ENCODE assay signal across 12 mouse cellular contexts in genomic region chr13:112187226-112187625, GRCm38 (mm10).
DNase-seq lines count a peak whose midpoint lies in the region; ATAC-seq and TF ChIP-seq lines count a peak whose summit lies in the region.
"Had no signal": no experiment of that assay in that cellular context is flagged by ENCODE, and none has a peak within 500 bp of the region (broad histone marks: within the 10 kb centered on the region; RNA-seq: fewer than 3 reads in every experiment).

No protein-coding gene starts in this region.

- no peak for TF ChIP-seq CTCF in lung, embryonic 14.5 days (IDR thresholded peaks at IDR 0.05; ENCODE audit: low read depth)

- no peak overlapping the region for H3K4me3 ChIP-seq in lung, embryonic 14.5 days (ENCODE audit: low read depth, low read length)
- H3K4me3 ChIP-seq: limb, embryonic 12.5 days; neural tube, embryonic 12.5 days had no signal

- peak; percentile 57 to 63 for DNase-seq in cerebellum, postnatal 10 days
- DNase-seq in cerebellum, adult 11 months, result no peak
- DNase-seq in lung, embryonic 14.5 days, result peak; percentile 42
- DNase-seq in lung, postnatal 36 days, result no peak
- peak; percentile 71 to 86 for DNase-seq in layer of hippocampus, adult 18-20 months (ENCODE audit: low spot score in 2 of 2)
- DNase-seq in right cerebral cortex, postnatal 25 days, result peak; percentile 45
- no peak for DNase-seq in urinary bladder, postnatal 14 days (ENCODE audit: low spot score)
- DNase-seq in MN1 (ENCODE audit: low spot score), result no peak
- DNase-seq: kidney, adult 8-10 months had no signal

- WGBS in lung, embryonic 14.5 days, result 42% methylated on average over 3 of the region's 3 CpGs

- H3K4me1 ChIP-seq in lung, embryonic 14.5 days (ENCODE audit: insufficient read depth), result peaks cover 37% of the 10 kb centered on the region

- no peak overlapping the region for H3K4me2 ChIP-seq in lung, embryonic 14.5 days
- H3K4me2 ChIP-seq: limb, embryonic 12.5 days; neural tube, embryonic 12.5 days had no signal

- no peaks in the 10 kb centered on the region for H3K36me3 ChIP-seq in lung, embryonic 14.5 days (ENCODE audit: insufficient read depth)
- H3K36me3 ChIP-seq: limb, embryonic 12.5 days; neural tube, embryonic 12.5 days had no signal

- H3K27ac ChIP-seq in lung, embryonic 14.5 days (ENCODE audit: low read depth), result peak overlapping the region; percentile 84; the same call in 1 of the 2 replicates
- H3K27ac ChIP-seq: limb, embryonic 12.5 days; neural tube, embryonic 12.5 days had no signal

- ATAC-seq in lung, embryonic 14.5 days (ENCODE audit: insufficient read depth), result no peak
- ATAC-seq: Patski had no signal

- no peak overlapping the region for H3K9ac ChIP-seq in lung, embryonic 14.5 days
- H3K9ac ChIP-seq: limb, embryonic 12.5 days; neural tube, embryonic 12.5 days had no signal

- no peaks in the 10 kb centered on the region for H3K27me3 ChIP-seq in lung, embryonic 14.5 days (ENCODE audit: insufficient read depth, low read length)
- H3K27me3 ChIP-seq: limb, embryonic 12.5 days; neural tube, embryonic 12.5 days; Patski had no signal

- no peaks in the 10 kb centered on the region for H3K9me3 ChIP-seq in lung, embryonic 14.5 days (ENCODE audit: low read depth, low read length)
- H3K9me3 ChIP-seq: limb, embryonic 12.5 days; neural tube, embryonic 12.5 days had no signal

Comparison
In these comparisons a context has a peak if more than half of its experiments do, and no peak if none do; other contexts are left out.
1. DNase-seq: peak in cerebellum, postnatal 10 days (2 of 2), lung, embryonic 14.5 days (single experiment), layer of hippocampus, adult 18-20 months (2 of 2) and right cerebral cortex, postnatal 25 days (single experiment); none in cerebellum, adult 11 months (single experiment), lung, postnatal 36 days (single experiment), urinary bladder, postnatal 14 days (single experiment) and MN1 (single experiment).